Mouse (Mus musculus) liver, embryonic 16.5 days (tissue): Measurements from ENCODE around the gene Ddx39b. TPM values are rescaled to one million over a fixed set of nuclear protein-coding genes. Genes with fewer than 3 reads are reported as not detected.
A peak's percentile ranks its signal among the peaks of the same experiment; 100 is the strongest.

Experiments
- ATAC-seq: fragments of 200-750 bp; cut with Nextera tagmentation; 2 replicates; pipeline ENCODE4 v1.8.0; 2017; ENCODE audit warnings: low read depth, mild to moderate bottlenecking, moderate number of reproducible peaks, moderate library complexity
- H3K27ac ChIP-seq: fragments of 300-500 bp; sonication (generic); 2 replicates; pipeline ENCODE4 v1.5.1; 2014; ENCODE audit warnings: mild to moderate bottlenecking, low read length
- H3K27me3 ChIP-seq: fragments of 300-500 bp; sonication (generic); 2 replicates; pipeline ENCODE4 v1.6.1; 2014; ENCODE audit warnings: low read depth, low read length, mixed read lengths; ENCODE audit not compliant: control insufficient read depth, insufficient read depth
- H3K36me3 ChIP-seq: fragments of 300-500 bp; sonication (generic); 2 replicates; pipeline ENCODE4 v1.6.1; 2014; ENCODE audit warnings: mild to moderate bottlenecking; ENCODE audit not compliant: control insufficient read depth, insufficient read depth
- H3K4me1 ChIP-seq: fragments of 300-500 bp; sonication (generic); 2 replicates; pipeline ENCODE4 v1.6.1; 2014; ENCODE audit warnings: low read depth, low read length, mixed read lengths; ENCODE audit not compliant: control insufficient read depth
- H3K4me2 ChIP-seq: fragments of 300-500 bp; sonication (generic); 2 replicates; pipeline ENCODE4 v1.6.1; 2014; ENCODE audit warnings: low read depth, low read length, mixed read lengths
- H3K4me3 ChIP-seq: fragments of 300-500 bp; sonication (generic); 2 replicates; pipeline ENCODE4 v1.5.1; 2014; ENCODE audit warnings: low read depth, mild to moderate bottlenecking, low read length
- H3K9ac ChIP-seq: fragments of 300-500 bp; sonication (generic); 2 replicates; pipeline ENCODE4 v1.6.1; 2014; ENCODE audit warnings: low read depth, low read length
- H3K9me3 ChIP-seq: fragments of 300-500 bp; sonication (generic); replicated peaks from 2 replicates; pipeline ENCODE4 v1.6.1; 2016; ENCODE audit warnings: low read length; ENCODE audit not compliant: control insufficient read depth
- WGBS: fragments of 180-500 bp; shearing (Covaris S2); extraction: QIAGEN DNeasy Blood & Tissue Kit; methylation state at CpG from one replicate; pipeline ENCODE4 v1.1.7; 2014; ENCODE audit not compliant: insufficient replicate concordance; 5-methylcytosine and 5-hydroxymethylcytosine counted together
- polyA plus RNA-seq: library from polyadenylated mRNA; unstranded; fragments of >200 nt; fragmentation: Nextera tagmentation; extraction: Ambion mirVana; gene quantifications from 2 replicates; pipeline ENCODE4 v1.2.1, GENCODE M21; 2015

Ddx39b gene
- polyA plus RNA-seq, 1 experiment from 2014 or later, result 128 TPM

DNA sequence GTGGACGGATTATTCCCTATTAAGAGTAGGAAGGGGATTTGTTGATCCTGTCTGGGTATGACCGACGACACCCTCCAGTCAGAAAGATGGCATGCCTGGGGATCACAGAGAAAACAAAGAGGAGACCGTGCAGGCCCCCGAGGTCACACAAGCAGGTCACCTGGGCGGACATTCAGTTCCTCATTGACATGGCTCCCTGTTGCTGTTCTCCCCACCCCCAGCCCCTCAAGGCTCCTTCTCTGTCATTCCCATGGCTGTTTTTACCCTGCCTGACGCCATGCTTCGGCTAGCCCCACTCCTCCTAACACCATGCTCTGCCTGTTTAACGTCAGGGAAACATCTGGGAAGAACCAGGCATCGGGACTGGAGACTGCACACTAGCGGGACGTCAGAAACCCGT, 20.1 kb downstream of the Ddx39b start:
- ATAC-seq, result no peak

DNA sequence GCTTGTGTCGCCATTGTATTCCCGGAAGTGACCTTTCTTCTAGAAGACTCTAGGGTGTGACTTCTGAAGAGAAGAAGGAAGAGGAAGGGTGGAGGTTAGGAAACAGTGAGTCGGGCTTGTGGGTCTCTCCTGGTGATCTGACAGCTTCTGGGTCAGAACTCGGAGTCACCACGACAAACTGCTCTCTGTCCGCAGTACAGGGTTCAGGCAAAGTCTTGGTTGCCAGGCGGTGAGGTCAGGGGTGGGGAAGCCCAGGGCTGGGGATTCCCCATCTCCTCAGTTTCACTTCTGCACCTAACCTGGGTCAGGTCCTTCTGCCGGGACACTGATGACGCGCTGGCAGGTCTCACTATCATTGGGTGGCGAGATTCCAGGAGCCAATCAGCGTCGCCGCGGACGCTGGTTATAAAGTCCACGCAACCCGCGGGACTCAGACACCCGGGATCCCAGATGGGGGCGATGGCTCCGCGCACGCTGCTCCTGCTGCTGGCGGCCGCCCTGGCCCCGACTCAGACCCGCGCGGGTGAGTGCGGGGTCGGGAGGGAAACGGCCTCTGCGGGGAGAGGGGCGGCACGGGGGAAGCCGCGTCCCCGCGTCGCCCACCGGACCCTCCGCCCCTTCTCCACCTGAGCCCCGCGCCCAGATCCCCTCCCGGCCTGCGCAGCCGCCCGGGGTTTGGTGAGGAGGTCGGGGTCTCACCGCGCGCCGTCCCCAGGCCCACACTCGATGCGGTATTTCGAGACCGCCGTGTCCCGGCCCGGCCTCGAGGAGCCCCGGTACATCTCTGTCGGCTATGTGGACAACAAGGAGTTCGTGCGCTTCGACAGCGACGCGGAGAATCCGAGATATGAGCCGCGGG, 21.3 kb downstream of the Ddx39b start, which contains the start of gene H2-D1:
TSS of gene H2-D1 (plus strand) at position 67 of the 859 bp plus-strand sequence.
- Histone ChIP-seq H3K4me1 (peaks cover 14% of the 10 kb centered on the region), H3K9ac (peak within 1 kb of the TSS; percentile 76), H3K27ac (peak within 1 kb of the TSS; percentile 40), H3K4me2 (peak within 1 kb of the TSS; percentile 100), H3K4me3 (peak within 1 kb of the TSS; percentile 75), H3K36me3 (no peaks in the 10 kb centered on the region), H3K27me3 (no peaks in the 10 kb centered on the region), H3K9me3 (no peaks in the 10 kb centered on the region)
- under 1% methylated on average over 66 of the region's 73 CpGs for WGBS
- peak; percentile 91 for ATAC-seq

More for the DNA sequence above, 20.1 kb downstream of the Ddx39b start:
- Histone ChIP-seq H3K9ac (no peak overlapping the region), H3K27ac (no peak overlapping the region), H3K4me2 (no peak overlapping the region), H3K27me3 (no peaks in the 10 kb centered on the region), H3K4me3 (no peak overlapping the region), H3K36me3 (no peaks in the 10 kb centered on the region), H3K4me1 (peaks cover 18% of the 10 kb centered on the region), H3K9me3 (no peaks in the 10 kb centered on the region)
- WGBS, result 76% methylated on average over 13 of the region's 13 CpGs

- Histone ChIP-seq H3K9me3 (no peaks in the 10 kb centered on the region), H3K27ac (no peak overlapping the region), H3K36me3 (no peaks in the 10 kb centered on the region), H3K4me1 (peaks cover 12% of the 10 kb centered on the region), H3K4me2 (peak overlapping the region; percentile 100), H3K27me3 (no peaks in the 10 kb centered on the region), H3K9ac (peak overlapping the region; percentile 76), H3K4me3 (peak overlapping the region; percentile 75)
- no peak; the same call in none of the 2 replicates for ATAC-seq
- under 1% methylated on average over 31 of the region's 31 CpGs for WGBS
Observed at GRCm38 (mm10) chr17:35263523-35263883, 22.0 kb downstream of the Ddx39b start.

- Histone ChIP-seq H3K9me3 (no peaks in the 10 kb centered on the region), H3K36me3 (no peaks in the 10 kb centered on the region), H3K4me3 (no peak overlapping the region), H3K4me2 (no peak overlapping the region), H3K9ac (no peak overlapping the region), H3K27me3 (no peaks in the 10 kb centered on the region), H3K4me1 (peaks cover 3% of the 10 kb centered on the region; the same call in 1 of the 2 replicates), H3K27ac (no peak overlapping the region)
- WGBS, result 42% methylated on average over 1 of the region's 1 CpGs
- ATAC-seq, result no peak
Observed at GRCm38 (mm10) chr17:35267399-35268086, 26.0 kb downstream of the Ddx39b start.

DNA sequence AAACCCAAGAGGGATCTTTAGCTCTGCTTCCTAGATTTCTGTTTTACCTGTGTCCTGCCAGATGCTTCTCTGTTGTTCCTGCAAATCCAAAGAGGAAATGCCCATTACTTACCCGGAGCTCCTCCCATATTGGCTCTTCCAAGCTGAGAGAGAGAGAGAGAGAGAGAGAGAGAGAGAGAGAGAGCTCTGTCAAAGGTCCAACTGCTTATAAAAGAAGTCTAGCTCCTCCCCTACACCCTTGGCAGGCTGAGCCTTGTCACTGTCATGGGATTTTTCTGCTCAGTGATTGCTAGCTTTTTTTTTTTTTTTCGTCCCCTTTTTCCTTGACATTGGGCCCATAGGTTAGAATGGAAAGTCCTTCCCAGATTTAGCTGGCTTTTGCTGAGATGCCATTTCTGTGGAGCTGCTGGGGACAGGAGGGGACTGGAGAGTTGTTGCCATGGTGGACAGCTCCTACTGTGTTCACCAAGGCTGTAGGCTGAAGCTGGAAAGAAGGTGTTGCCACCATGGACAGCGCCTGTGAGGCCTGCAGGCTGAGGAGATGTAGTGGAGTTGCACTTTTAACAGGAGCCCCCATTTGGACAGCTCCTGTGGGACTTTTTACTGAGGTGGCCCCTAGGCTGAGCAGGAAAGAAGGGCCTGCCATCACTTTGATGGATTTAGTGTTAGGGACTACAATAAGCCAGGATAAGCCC, 28.3 kb downstream of the Ddx39b start:
- no peak for ATAC-seq
- H3K4me2 ChIP-seq, result no peak overlapping the region
- H3K4me1 ChIP-seq, result no peaks in the 10 kb centered on the region
- no peak overlapping the region for H3K4me3 ChIP-seq
- H3K9me3 ChIP-seq, result no peaks in the 10 kb centered on the region
- no peak overlapping the region for H3K27ac ChIP-seq
- WGBS, result 31% methylated on average over 3 of the region's 3 CpGs
- H3K9ac ChIP-seq, result no peak overlapping the region
- no peaks in the 10 kb centered on the region for H3K36me3 ChIP-seq
- H3K27me3 ChIP-seq, result no peaks in the 10 kb centered on the region

GRCm38 (mm10) chr17:35272249-35272648, 30.7 kb downstream of the Ddx39b start:
- H3K36me3 ChIP-seq, result no peaks in the 10 kb centered on the region
- no peaks in the 10 kb centered on the region for H3K4me1 ChIP-seq
- ATAC-seq, result no peak
- no peak overlapping the region for H3K27ac ChIP-seq
- WGBS, result 63% methylated on average over 3 of the region's 3 CpGs
- no peak overlapping the region for H3K4me3 ChIP-seq
- H3K4me2 ChIP-seq, result no peak overlapping the region
- H3K27me3 ChIP-seq, result peaks cover 13% of the 10 kb centered on the region
- no peaks in the 10 kb centered on the region for H3K9me3 ChIP-seq
- no peak overlapping the region for H3K9ac ChIP-seq

DNA sequence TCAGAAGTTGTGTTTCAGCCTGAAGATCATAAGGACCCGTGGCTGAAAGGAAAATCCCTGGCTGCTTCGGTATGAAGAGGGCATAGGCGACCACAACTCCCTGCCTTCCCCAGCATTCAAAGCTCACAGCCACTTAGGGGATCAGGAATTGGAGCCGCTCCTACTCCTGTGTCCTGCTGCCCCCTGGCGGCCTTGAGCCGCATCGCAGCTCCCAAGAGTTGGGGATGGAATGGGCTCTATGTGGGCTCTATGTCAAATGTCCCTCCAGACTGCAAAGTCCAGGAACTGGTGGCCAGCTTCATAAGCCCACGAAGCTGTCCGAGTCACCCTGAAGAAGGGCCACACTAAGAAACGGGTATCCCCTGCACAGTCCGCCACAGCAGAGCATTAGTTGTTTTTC, 33.2 kb downstream of the Ddx39b start:
- Histone ChIP-seq H3K27me3 (peaks cover 16% of the 10 kb centered on the region), H3K9me3 (no peaks in the 10 kb centered on the region), H3K4me2 (no peak overlapping the region), H3K9ac (no peak overlapping the region), H3K27ac (no peak overlapping the region), H3K36me3 (no peaks in the 10 kb centered on the region), H3K4me3 (no peak overlapping the region), H3K4me1 (no peaks in the 10 kb centered on the region)
- ATAC-seq, result 0 out of 2 replicates have a peak, but pooled peaks have one; percentile 41
- 3% methylated on average over 11 of the region's 11 CpGs for WGBS

GRCm38 (mm10) chr17:35276304-35276864, 34.8 kb downstream of the Ddx39b start:
- no peak overlapping the region for H3K4me2 ChIP-seq
- no peak overlapping the region for H3K27ac ChIP-seq
- no peak for ATAC-seq
- no peaks in the 10 kb centered on the region for H3K36me3 ChIP-seq
- H3K9me3 ChIP-seq, result no peaks in the 10 kb centered on the region
- H3K4me1 ChIP-seq, result no peaks in the 10 kb centered on the region
- 20% methylated on average over 13 of the region's 13 CpGs for WGBS
- no peak overlapping the region for H3K9ac ChIP-seq
- peaks cover 16% of the 10 kb centered on the region for H3K27me3 ChIP-seq
- H3K4me3 ChIP-seq, result no peak overlapping the region
